Mouse (Mus musculus) limb, embryonic 13.5 days (tissue): ENCODE measurements around the gene Map3k12. TPM values are rescaled to one million over a fixed set of nuclear protein-coding genes. Genes with fewer than 3 reads are reported as not detected.

Experiments used
- ATAC-seq: fragments of 200-750 bp; cut with Nextera tagmentation; 2 replicates; pipeline ENCODE4 v1.8.0; 2017; ENCODE audit warnings: low read depth, moderate number of reproducible peaks, moderate TSS enrichment; ENCODE audit not compliant: low FRiP score
- H3K27ac ChIP-seq: fragments of 300-500 bp; sonication (generic); 2 replicates; pipeline ENCODE4 v1.5.1; 2015; ENCODE audit warnings: inconsistent platforms, mild to moderate bottlenecking, moderate library complexity
- H3K27me3 ChIP-seq: fragments of 300-500 bp; sonication (generic); 2 replicates; pipeline ENCODE4 v1.6.1; 2015; ENCODE audit warnings: mild to moderate bottlenecking, inconsistent platforms
- H3K36me3 ChIP-seq: fragments of 300-500 bp; sonication (generic); 2 replicates; pipeline ENCODE4 v1.6.1; 2015; ENCODE audit warnings: inconsistent platforms, mild to moderate bottlenecking, moderate library complexity
- H3K4me1 ChIP-seq: fragments of 300-500 bp; sonication (generic); 2 replicates; pipeline ENCODE4 v1.6.1; 2015; ENCODE audit warnings: inconsistent platforms
- H3K4me2 ChIP-seq: fragments of 300-500 bp; sonication (generic); replicated peaks from 2 replicates; pipeline ENCODE4 v1.6.1; 2015; ENCODE audit warnings: inconsistent platforms, mild to moderate bottlenecking, moderate library complexity
- H3K4me3 ChIP-seq: fragments of 300-500 bp; sonication (generic); 2 replicates; pipeline ENCODE4 v1.5.1; 2015; ENCODE audit warnings: moderate library complexity, mild to moderate bottlenecking, inconsistent platforms
- H3K9ac ChIP-seq: fragments of 300-500 bp; sonication (generic); 2 replicates; pipeline ENCODE4 v1.6.1; 2015; ENCODE audit warnings: mild to moderate bottlenecking, inconsistent platforms
- H3K9me3 ChIP-seq: fragments of 300-500 bp; sonication (generic); 2 replicates; pipeline ENCODE4 v1.6.1; 2016; ENCODE audit warnings: inconsistent platforms
- WGBS: fragments of 180-500 bp; shearing (Covaris S2); methylation state at CpG from one replicate; pipeline ENCODE4 v1.1.7; 2015; 5-methylcytosine and 5-hydroxymethylcytosine counted together
- polyA plus RNA-seq: library from polyadenylated mRNA; unstranded; fragments of >200 nt; fragmentation: Nextera tagmentation; extraction: Ambion mirVana; gene quantifications from 2 replicates; pipeline ENCODE4 v1.2.1, GENCODE M21; 2015

Map3k12 gene
- polyA plus RNA-seq, 1 experiment from 2014 or later: 24.5 TPM

- no peaks in the 10 kb centered on the region for H3K9me3 ChIP-seq
- peak; percentile 92 for ATAC-seq
- WGBS: under 1% methylated on average over 59 of the region's 60 CpGs
- peak within 1 kb of the TSS; percentile 81 for H3K9ac ChIP-seq
- peak within 1 kb of the TSS; percentile 88 for H3K4me2 ChIP-seq
- no peaks in the 10 kb centered on the region for H3K27me3 ChIP-seq
- H3K36me3 ChIP-seq: peaks cover 28% of the 10 kb centered on the region
- H3K27ac ChIP-seq: peak within 1 kb of the TSS; percentile 99
- H3K4me3 ChIP-seq: peak within 1 kb of the TSS; percentile 67
- H3K4me1 ChIP-seq: peaks cover 39% of the 10 kb centered on the region
Observed at GRCm38 (mm10) chr15:102517976-102518858, 1.4 kb upstream of the Map3k12 start, which contains the start of gene Tarbp2. TSS of gene Tarbp2 (plus strand) at chr15:102518192.

GRCm38 (mm10) chr15:102517631-102517975 lies 739 bp upstream of the Map3k12 start:
- Histone ChIP-seq H3K9me3 (no peaks in the 10 kb centered on the region), H3K4me1 (peaks cover 43% of the 10 kb centered on the region), H3K27ac (peak overlapping the region; percentile 85), H3K4me3 (peak overlapping the region; percentile 67), H3K27me3 (no peaks in the 10 kb centered on the region), H3K9ac (peak overlapping the region; percentile 79), H3K36me3 (peaks cover 24% of the 10 kb centered on the region), H3K4me2 (peak overlapping the region; percentile 88)
- ATAC-seq: no peak
- 0% methylated on average over 10 of the region's 10 CpGs for WGBS

GRCm38 (mm10) chr15:102516293-102516692 lies 571 bp downstream of the Map3k12 start:
- Histone ChIP-seq H3K4me1 (peaks cover 56% of the 10 kb centered on the region), H3K9me3 (no peaks in the 10 kb centered on the region), H3K27ac (peak overlapping the region; percentile 85), H3K36me3 (peaks cover 11% of the 10 kb centered on the region), H3K4me3 (peak overlapping the region; percentile 67), H3K9ac (peak overlapping the region; percentile 79), H3K27me3 (no peaks in the 10 kb centered on the region), H3K4me2 (peak overlapping the region; percentile 88)
- ATAC-seq: no peak
- WGBS: 1% methylated on average over 12 of the region's 12 CpGs

- peaks cover 61% of the 10 kb centered on the region for H3K4me1 ChIP-seq
- WGBS: 35% methylated on average over 4 of the region's 4 CpGs
- peak overlapping the region; percentile 79 for H3K9ac ChIP-seq
- H3K4me3 ChIP-seq: peak overlapping the region; percentile 67
- peak overlapping the region; percentile 88 for H3K4me2 ChIP-seq
- no peaks in the 10 kb centered on the region for H3K9me3 ChIP-seq
- H3K27me3 ChIP-seq: no peaks in the 10 kb centered on the region
- H3K27ac ChIP-seq: peak overlapping the region; percentile 85; the same call in 1 of the 2 replicates
- ATAC-seq: no peak
- H3K36me3 ChIP-seq: peaks cover 6% of the 10 kb centered on the region
Observed at GRCm38 (mm10) chr15:102515791-102516190, 1.1 kb downstream of the Map3k12 start.

GRCm38 (mm10) chr15:102515261-102515660 lies 1.6 kb downstream of the Map3k12 start:
- peak overlapping the region; percentile 88 for H3K4me2 ChIP-seq
- no peak for ATAC-seq
- peak overlapping the region; percentile 67 for H3K4me3 ChIP-seq
- H3K9ac ChIP-seq: no peak overlapping the region
- 85% methylated on average over 2 of the region's 2 CpGs for WGBS
- peaks cover under 1% of the 10 kb centered on the region; the same call in 1 of the 2 replicates for H3K36me3 ChIP-seq
- H3K27ac ChIP-seq: no peak overlapping the region
- peaks cover 58% of the 10 kb centered on the region for H3K4me1 ChIP-seq
- no peaks in the 10 kb centered on the region for H3K9me3 ChIP-seq
- no peaks in the 10 kb centered on the region for H3K27me3 ChIP-seq

GRCm38 (mm10) chr15:102513004-102513403 lies 3.9 kb downstream of the Map3k12 start:
- no peak overlapping the region for H3K4me2 ChIP-seq
- H3K27ac ChIP-seq: no peak overlapping the region
- 0 out of 2 replicates have a peak, but pooled peaks cover 7% of the 10 kb centered on the region for H3K36me3 ChIP-seq
- H3K9ac ChIP-seq: peak overlapping the region; percentile 43; the same call in 1 of the 2 replicates
- no peak for ATAC-seq
- peaks cover 59% of the 10 kb centered on the region for H3K4me1 ChIP-seq
- 83% methylated on average over 3 of the region's 3 CpGs for WGBS
- H3K4me3 ChIP-seq: no peak overlapping the region
- H3K9me3 ChIP-seq: no peaks in the 10 kb centered on the region
- no peaks in the 10 kb centered on the region for H3K27me3 ChIP-seq

GRCm38 (mm10) chr15:102512471-102512870 lies 4.4 kb downstream of the Map3k12 start:
- no peak overlapping the region; the same call in 1 of the 2 replicates for H3K27ac ChIP-seq
- no peak overlapping the region for H3K4me2 ChIP-seq

GRCm38 (mm10) chr15:102512010-102512409 lies 4.9 kb downstream of the Map3k12 start:
- WGBS: 23% methylated on average over 5 of the region's 5 CpGs
- no peaks in the 10 kb centered on the region for H3K9me3 ChIP-seq
- no peak overlapping the region for H3K4me3 ChIP-seq
- peaks cover 59% of the 10 kb centered on the region for H3K4me1 ChIP-seq
- peak overlapping the region; percentile 79; the same call in 1 of the 2 replicates for H3K4me2 ChIP-seq
- H3K9ac ChIP-seq: peak overlapping the region; percentile 43
- no peak for ATAC-seq
- H3K27ac ChIP-seq: no peak overlapping the region; the same call in 1 of the 2 replicates
- no peaks in the 10 kb centered on the region for H3K27me3 ChIP-seq
- 0 out of 2 replicates have a peak, but pooled peaks cover 10% of the 10 kb centered on the region for H3K36me3 ChIP-seq

More at GRCm38 (mm10) chr15:102512471-102512870, 4.4 kb downstream of the Map3k12 start:
- Histone ChIP-seq H3K4me3 (no peak overlapping the region), H3K36me3 (0 out of 2 replicates have a peak, but pooled peaks cover 8% of the 10 kb centered on the region), H3K4me1 (peaks cover 59% of the 10 kb centered on the region), H3K27me3 (no peaks in the 10 kb centered on the region), H3K9me3 (no peaks in the 10 kb centered on the region), H3K9ac (peak overlapping the region; percentile 43)
- ATAC-seq: no peak

- H3K9me3 ChIP-seq: no peaks in the 10 kb centered on the region
- no peaks in the 10 kb centered on the region for H3K27me3 ChIP-seq
- H3K9ac ChIP-seq: peak overlapping the region; percentile 71
- WGBS: 7% methylated on average over 6 of the region's 6 CpGs
- H3K4me3 ChIP-seq: peak overlapping the region; percentile 62
- H3K36me3 ChIP-seq: 0 out of 2 replicates have a peak, but pooled peaks cover 10% of the 10 kb centered on the region
- peak overlapping the region; percentile 79 for H3K4me2 ChIP-seq
- no peak; the same call in 1 of the 2 replicates for ATAC-seq
- H3K27ac ChIP-seq: peak overlapping the region; percentile 64; the same call in 1 of the 2 replicates
- H3K4me1 ChIP-seq: peaks cover 59% of the 10 kb centered on the region
Observed at GRCm38 (mm10) chr15:102511285-102511833, 5.5 kb downstream of the Map3k12 start.

GRCm38 (mm10) chr15:102510590-102511284 lies 6.1 kb downstream of the Map3k12 start:
- no peaks in the 10 kb centered on the region for H3K27me3 ChIP-seq
- WGBS: 2% methylated on average over 33 of the region's 34 CpGs
- ATAC-seq: peak; percentile 96
- H3K36me3 ChIP-seq: peaks cover 13% of the 10 kb centered on the region; the same call in 1 of the 2 replicates
- peak overlapping the region; percentile 62 for H3K4me3 ChIP-seq
- H3K9me3 ChIP-seq: no peaks in the 10 kb centered on the region
- peak overlapping the region; percentile 79 for H3K4me2 ChIP-seq
- peak overlapping the region; percentile 71 for H3K9ac ChIP-seq
- peak overlapping the region; percentile 82 for H3K27ac ChIP-seq
- peaks cover 52% of the 10 kb centered on the region for H3K4me1 ChIP-seq

- peak overlapping the region; percentile 82 for H3K27ac ChIP-seq
- ATAC-seq: peak; percentile 61
- H3K4me2 ChIP-seq: peak overlapping the region; percentile 79
- no peaks in the 10 kb centered on the region for H3K27me3 ChIP-seq
- peak overlapping the region; percentile 62 for H3K4me3 ChIP-seq
- peaks cover 49% of the 10 kb centered on the region for H3K4me1 ChIP-seq
- 5% methylated on average over 9 of the region's 9 CpGs for WGBS
- H3K9ac ChIP-seq: peak overlapping the region; percentile 71
- H3K36me3 ChIP-seq: peaks cover 19% of the 10 kb centered on the region
- no peaks in the 10 kb centered on the region for H3K9me3 ChIP-seq
Observed at GRCm38 (mm10) chr15:102510110-102510509, 6.8 kb downstream of the Map3k12 start.
